In genomic region chr11:16260764-16261578, GRCm38 (mm10) we compare ENCODE assay signal across 8 mouse cellular contexts. TPM values are rescaled to one million over a fixed set of nuclear protein-coding genes. Genes with fewer than 3 reads are reported as not detected.
DNase-seq lines count a peak whose midpoint lies in the region; ATAC-seq and TF ChIP-seq lines count a peak whose summit lies in the region.

No protein-coding gene starts in this region.

- H3K79me2 ChIP-seq in CH12.LX (replicated peaks; ENCODE audit: control insufficient read depth, extremely low read depth, insufficient read depth, poor library complexity, severe bottlenecking) = no peaks in the 10 kb centered on the region

- H3K27ac ChIP-seq in CH12.LX (ENCODE audit: insufficient read depth, low read depth) = no peak overlapping the region
- no peak overlapping the region for H3K27ac ChIP-seq in brown adipose tissue, adult 24 weeks (replicated peaks; ENCODE audit: low read depth, low read length)
- peak overlapping the region; percentile 53 for H3K27ac ChIP-seq in forebrain, embryonic 10.5 days
- no peak overlapping the region for H3K27ac ChIP-seq in heart, postnatal 0 days (ENCODE audit: low read depth)
- no peak overlapping the region for H3K27ac ChIP-seq in liver, embryonic 13.5 days
- H3K27ac ChIP-seq in neural tube, embryonic 14.5 days (ENCODE audit: low read depth, low read length) = no peak overlapping the region

- no peaks in the 10 kb centered on the region for H3K27me3 ChIP-seq in CH12.LX (replicated peaks)
- H3K27me3 ChIP-seq in forebrain, embryonic 10.5 days (ENCODE audit: poor library complexity, severe bottlenecking) = peaks cover 47% of the 10 kb centered on the region
- peaks cover 46% of the 10 kb centered on the region for H3K27me3 ChIP-seq in heart, postnatal 0 days (ENCODE audit: control insufficient read depth, insufficient read depth, low read length)
- H3K27me3 ChIP-seq in liver, embryonic 13.5 days = peaks cover 45% of the 10 kb centered on the region
- H3K27me3 ChIP-seq in neural tube, embryonic 14.5 days (ENCODE audit: control insufficient read depth, insufficient read depth, low read length) = peaks cover 5% of the 10 kb centered on the region

- no peak overlapping the region for H3K4me2 ChIP-seq in CH12.LX (ENCODE audit: insufficient read depth, low read depth, poor library complexity, severe bottlenecking)
- H3K4me2 ChIP-seq in heart, postnatal 0 days (ENCODE audit: low read depth, low read length) = peak overlapping the region; percentile 67
- peak overlapping the region; percentile 43 for H3K4me2 ChIP-seq in liver, embryonic 13.5 days
- peak overlapping the region; percentile 88 for H3K4me2 ChIP-seq in neural tube, embryonic 14.5 days (ENCODE audit: low read depth, low read length)

- H3K9ac ChIP-seq in CH12.LX (ENCODE audit: insufficient read depth, low read depth) = no peak overlapping the region
- no peak overlapping the region for H3K9ac ChIP-seq in heart, postnatal 0 days (replicated peaks; ENCODE audit: low read depth, low read length)
- no peak overlapping the region for H3K9ac ChIP-seq in liver, embryonic 13.5 days
- peak overlapping the region; percentile 60 for H3K9ac ChIP-seq in neural tube, embryonic 14.5 days (replicated peaks; ENCODE audit: low read depth, low read length)

- ATAC-seq in heart, postnatal 0 days (ENCODE audit: insufficient read depth, low read depth) = peak; percentile 55
- peak; percentile 51; the same call in 1 of the 2 replicates for ATAC-seq in liver, embryonic 13.5 days (ENCODE audit: low read depth)
- ATAC-seq in neural tube, embryonic 14.5 days (ENCODE audit: low read depth) = peak; percentile 79

- H3K9me3 ChIP-seq in CH12.LX (replicated peaks; ENCODE audit: low read length) = no peaks in the 10 kb centered on the region
- no peaks in the 10 kb centered on the region for H3K9me3 ChIP-seq in forebrain, embryonic 10.5 days
- H3K9me3 ChIP-seq in heart, postnatal 0 days (replicated peaks; ENCODE audit: control insufficient read depth, low read length) = no peaks in the 10 kb centered on the region
- no peaks in the 10 kb centered on the region for H3K9me3 ChIP-seq in liver, embryonic 13.5 days (replicated peaks)
- no peaks in the 10 kb centered on the region for H3K9me3 ChIP-seq in neural tube, embryonic 14.5 days (ENCODE audit: control insufficient read depth, low read length)

- H3K4me1 ChIP-seq in CH12.LX (ENCODE audit: control insufficient read depth in 1 of 2, insufficient read depth in 2 of 2) = no peaks in the 10 kb centered on the region
- no peaks in the 10 kb centered on the region for H3K4me1 ChIP-seq in brown adipose tissue, adult 24 weeks (ENCODE audit: control insufficient read depth, insufficient read depth, insufficient read length, low read length)
- peaks cover 24% of the 10 kb centered on the region for H3K4me1 ChIP-seq in forebrain, embryonic 10.5 days
- no peaks in the 10 kb centered on the region for H3K4me1 ChIP-seq in heart, postnatal 0 days (ENCODE audit: control insufficient read depth, insufficient read depth)
- no peaks in the 10 kb centered on the region for H3K4me1 ChIP-seq in liver, embryonic 13.5 days (replicated peaks)
- H3K4me1 ChIP-seq in neural tube, embryonic 14.5 days (ENCODE audit: control insufficient read depth, insufficient read depth, low read length) = 0 out of 2 replicates have a peak, but pooled peaks cover 3% of the 10 kb centered on the region

- under 1% methylated on average over 40 of the region's 40 CpGs for WGBS in forebrain, embryonic 10.5 days
- WGBS in heart, postnatal 0 days = 1% methylated on average over 40 of the region's 40 CpGs
- WGBS in liver, embryonic 13.5 days (ENCODE audit: insufficient replicate concordance) = 2% methylated on average over 40 of the region's 40 CpGs
- WGBS in neural tube, embryonic 14.5 days = under 1% methylated on average over 40 of the region's 40 CpGs

- H3K4me3 ChIP-seq in CH12.LX (replicated peaks in 1 of 3; ENCODE audit: low read depth in 2 of 3, low read length in 2 of 3, poor library complexity in 1 of 3) = no peak overlapping the region
- H3K4me3 ChIP-seq in brown adipose tissue, adult 24 weeks (ENCODE audit: insufficient read depth, low read depth, low read length) = peak overlapping the region; percentile 18
- peak overlapping the region; percentile 60 for H3K4me3 ChIP-seq in forebrain, embryonic 10.5 days
- peak overlapping the region; percentile 41 for H3K4me3 ChIP-seq in heart, postnatal 0 days (ENCODE audit: low read depth, low read length)
- peak overlapping the region; percentile 14 for H3K4me3 ChIP-seq in liver, embryonic 13.5 days (replicated peaks)
- H3K4me3 ChIP-seq in neural tube, embryonic 14.5 days (ENCODE audit: low read depth, low read length) = peak overlapping the region; percentile 63

- no peak for TF ChIP-seq POLR2A in CH12.LX (IDR thresholded peaks at IDR 0.05; ENCODE audit: low read depth, low read length)

- in situ Hi-C loops in CH12.LX (cut with MboI; ENCODE audit: low pct_ligation_motif_present, low pct_unique_long_range_greater_than_20kb, low sequenced_read_pairs) = no loop called here

- dilution Hi-C loops in CH12.LX (cut with MboI; ENCODE audit: extremely low pct_ligation_motif_present, extremely low pct_unique_long_range_greater_than_20kb, low sequenced_read_pairs) = no loop called here

- TF ChIP-seq EP300 in CH12.LX (IDR thresholded peaks at IDR 0.05; ENCODE audit: low read length) = no peak
- TF ChIP-seq EP300 in heart, postnatal 0 days (IDR thresholded peaks at IDR 0.05; ENCODE audit: low read depth) = no peak

- H3K36me3 ChIP-seq in CH12.LX (replicated peaks in 1 of 2; ENCODE audit: control insufficient read depth in 1 of 2, insufficient read depth in 1 of 2, low read length in 1 of 2) = no peaks in the 10 kb centered on the region
- H3K36me3 ChIP-seq in forebrain, embryonic 10.5 days (replicated peaks) = no peaks in the 10 kb centered on the region
- H3K36me3 ChIP-seq in heart, postnatal 0 days (replicated peaks; ENCODE audit: control insufficient read depth, insufficient read depth, low read length) = no peaks in the 10 kb centered on the region
- no peaks in the 10 kb centered on the region for H3K36me3 ChIP-seq in liver, embryonic 13.5 days
- H3K36me3 ChIP-seq in neural tube, embryonic 14.5 days (ENCODE audit: control insufficient read depth, insufficient read depth, low read length) = no peaks in the 10 kb centered on the region

- DNase-seq in CH12.LX (ENCODE audit: extremely low read depth) = peak; percentile 78
- DNase-seq in forebrain, embryonic 10.5 days (ENCODE audit: extremely low spot score, low spot score) = peak; percentile 67
- peak; percentile 37 for DNase-seq in heart, postnatal 0 days (ENCODE audit: low spot score)
- peak; percentile 55 to 80 for DNase-seq in kidney, postnatal 36 days
- no peak for DNase-seq in liver, embryonic 13.5 days
- DNase-seq in yolk sac, embryonic 10.5 days (ENCODE audit: low spot score) = peak; percentile 28

- peak; percentile 65 for TF ChIP-seq RAD21 in CH12.LX (IDR thresholded peaks at IDR 0.05; ENCODE audit: low read depth, low read length)

- peak; percentile 28 to 87; a peak in 2 of 4 replicates for TF ChIP-seq CTCF in CH12.LX (conservative IDR thresholded peaks at IDR 0.05 in 1 of 2, IDR thresholded peaks at IDR 0.05 in 1 of 2; ENCODE audit: low read depth in 2 of 2, low read length in 2 of 2)
- peak; percentile 56 for TF ChIP-seq CTCF in heart, postnatal 0 days (IDR thresholded peaks at IDR 0.05; ENCODE audit: low read depth)

TF ChIP-seq in CH12.LX, 34 proteins besides CTCF, POLR2A, EP300 and RAD21:
- TF ChIP-seq USF2 (conservative IDR thresholded peaks at IDR 0.05; ENCODE audit: low read depth, low read length) = no peak
- TF ChIP-seq SMC3 (IDR thresholded peaks at IDR 0.05; ENCODE audit: low read depth, low read length) = peak; percentile 67

RNA-seq across cellular contexts. Expression of gene Vstm2a, which starts 3.4 kb away (rescaled TPM):
- total RNA-seq in CH12.LX (2012; rRNA removed) = not detected in 2 replicates
- not detected in 2 replicates for total RNA-seq in CH12.LX (2014; rRNA removed)
- not detected in 2 replicates for polyA plus RNA-seq in CH12.LX (2012; ENCODE audit: insufficient read length, low read depth)
- polyA plus RNA-seq in brown adipose tissue, adult 24 weeks (2012; ENCODE audit: insufficient read depth, insufficient read length, missing spikeins) = not detected in 2 replicates
- polyA plus RNA-seq in forebrain, embryonic 10.5 days (2016; fragmentation: Nextera tagmentation; extraction: Ambion mirVana) = 0.14 and 0.79 TPM in 2 replicates
- total RNA-seq in heart, postnatal 0 days (2014; rRNA removed; ENCODE audit: low replicate concordance) = not detected in 2 replicates
- polyA plus RNA-seq in heart, postnatal 0 days (2015; fragmentation: Nextera tagmentation; extraction: Ambion mirVana) = 0.04 and 0.05 TPM in 2 replicates
- 0.08 and 0.09 TPM in 2 replicates for polyA plus RNA-seq in liver, embryonic 13.5 days (2015; fragmentation: Nextera tagmentation; extraction: Ambion mirVana)
- 85.0 and 101 TPM in 2 replicates for polyA plus RNA-seq in neural tube, embryonic 14.5 days (2014; fragmentation: Nextera tagmentation; extraction: Ambion mirVana)

Comparison
In these comparisons a context has a peak if more than half of its experiments do, and no peak if none do; other contexts are left out.
1. H3K4me3 ChIP-seq: peak in brown adipose tissue, adult 24 weeks (single experiment), forebrain, embryonic 10.5 days (single experiment), heart, postnatal 0 days (single experiment), liver, embryonic 13.5 days (single experiment) and neural tube, embryonic 14.5 days (single experiment); none in CH12.LX (0 of 3).
2. RNA of gene Vstm2a, which starts 3.4 kb away (polyA plus RNA-seq): 85.0 to 101 TPM in neural tube, embryonic 14.5 days; 0.14 to 0.79 TPM in forebrain, embryonic 10.5 days, 0.08 to 0.09 TPM in liver, embryonic 13.5 days, 0.04 to 0.05 TPM in heart, postnatal 0 days, not detected in CH12.LX and not detected in brown adipose tissue, adult 24 weeks; every median in the first group is over 10 times any median in the second.
3. Peak in every context shown above with its lines, with median percentiles within 50 percentile points of each other: ATAC-seq.